Mouse (Mus musculus) CD4-positive helper T cell, adult 2 months (primary cell): Measurements from ENCODE around the gene Mrpl14.

Experiments
- DNase-seq: peaks from one replicate; pipeline ENCODE4 v3.0.0-alpha.2; 2012; ENCODE audit warnings: low read depth, missing footprints, low spot score

Mrpl14 gene

DNA sequence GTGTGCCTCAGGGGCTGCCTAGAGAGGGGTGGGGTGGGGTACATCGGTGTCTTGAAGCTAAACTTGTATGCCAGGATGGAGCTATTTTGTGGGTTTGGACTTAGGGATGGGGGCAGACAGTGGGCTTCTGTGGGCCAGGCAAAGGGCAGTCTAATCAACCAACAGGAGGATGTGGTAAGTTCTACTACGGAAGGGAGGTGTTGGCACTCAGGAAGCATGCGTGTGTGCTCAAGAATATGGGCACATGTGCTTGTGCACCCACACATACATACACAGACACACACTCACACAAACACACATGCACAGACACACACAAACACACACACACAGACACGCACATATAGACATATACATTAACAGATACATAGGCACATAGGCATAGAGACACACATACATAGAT lies 61.2 kb downstream of the Mrpl14 start:
- DNase-seq, result no peak
